Mouse (Mus musculus): Measurements from ENCODE around the gene Atf6. TPM values are rescaled to one million over a fixed set of nuclear protein-coding genes. Genes with fewer than 3 reads are reported as not detected.

Gene Atf6
- polyA plus RNA-seq, 1 experiment from 2014 or later, result 7.6 TPM

DNA sequence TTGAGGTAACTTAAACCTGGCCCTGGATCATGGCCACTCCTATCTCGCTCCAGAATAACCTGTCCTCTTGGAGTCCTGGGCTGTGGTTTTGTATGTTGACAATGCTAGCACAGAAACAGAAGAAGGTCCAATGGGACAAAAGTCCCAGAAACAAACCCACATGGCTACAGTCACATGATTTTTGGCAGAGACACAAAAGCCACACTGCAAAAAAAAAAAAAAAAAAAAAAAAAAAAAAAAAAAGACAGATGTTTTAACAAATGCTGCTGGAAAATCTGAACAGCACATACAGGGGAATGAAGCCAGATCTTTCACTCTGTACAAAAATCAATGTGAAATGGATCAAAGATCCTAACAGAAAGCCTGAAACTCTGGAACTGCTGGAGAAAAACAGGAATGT lies 105.9 kb downstream of the Atf6 start:
- ATAC-seq (ENCODE audit: insufficient number of reproducible peaks, low FRiP score, low TSS enrichment, low read depth) (no peak), DNase-seq (ENCODE audit: low spot score) (no peak)
- Histone ChIP-seq H3K9ac (ENCODE audit: low read length) (no peak overlapping the region), H3K4me1 (ENCODE audit: control insufficient read depth, insufficient read depth, low read length) (no peaks in the 10 kb centered on the region), H3K4me3 (ENCODE audit: low read depth, low read length) (no peak overlapping the region), H3K27me3 (ENCODE audit: control insufficient read depth, insufficient read depth, low read length) (no peaks in the 10 kb centered on the region), H3K36me3 (ENCODE audit: control insufficient read depth, insufficient read depth, low read length) (no peaks in the 10 kb centered on the region), H3K9me3 (ENCODE audit: control insufficient read depth, low read length) (no peaks in the 10 kb centered on the region), H3K4me2 (ENCODE audit: low read depth, severe bottlenecking) (no peak overlapping the region), H3K27ac (replicated peaks; ENCODE audit: low read depth, low read length) (no peak overlapping the region)
- 98% methylated on average over 1 of the region's 1 CpGs for WGBS

DNA sequence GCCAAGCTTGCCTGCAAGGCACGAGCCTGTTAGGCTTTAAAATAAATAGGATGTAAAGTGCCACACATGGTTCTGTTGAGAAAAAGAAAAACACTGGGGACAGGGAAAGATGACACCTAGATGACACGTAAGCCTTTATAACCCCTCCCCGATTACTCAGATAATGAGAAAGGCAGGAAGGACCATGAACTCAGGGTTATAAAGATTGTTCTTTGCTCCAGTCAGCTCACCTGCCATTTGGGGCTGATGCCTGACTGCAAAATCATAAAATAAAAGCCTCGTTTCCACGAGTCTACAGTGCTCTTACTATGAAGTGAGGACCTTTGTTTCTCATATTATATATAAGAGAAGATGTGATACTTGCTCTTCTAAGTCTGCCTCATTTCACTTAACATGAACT lies 114.0 kb downstream of the Atf6 start:
- ATAC-seq (ENCODE audit: insufficient number of reproducible peaks, low FRiP score, low TSS enrichment, low read depth), result no peak
- Histone ChIP-seq H3K4me3 (ENCODE audit: low read depth, low read length) (no peak overlapping the region), H3K9me3 (ENCODE audit: control insufficient read depth, low read length) (no peaks in the 10 kb centered on the region), H3K36me3 (ENCODE audit: control insufficient read depth, insufficient read depth, low read length) (no peaks in the 10 kb centered on the region), H3K9ac (ENCODE audit: low read length) (no peak overlapping the region), H3K27me3 (ENCODE audit: control insufficient read depth, insufficient read depth, low read length) (no peaks in the 10 kb centered on the region), H3K27ac (replicated peaks; ENCODE audit: low read depth, low read length) (no peak overlapping the region), H3K4me1 (ENCODE audit: control insufficient read depth, insufficient read depth, low read length) (no peaks in the 10 kb centered on the region), H3K4me2 (ENCODE audit: low read depth, severe bottlenecking) (no peak overlapping the region)
- no peak for DNase-seq (ENCODE audit: low spot score)
- 81% methylated on average over 5 of the region's 5 CpGs for WGBS

DNA sequence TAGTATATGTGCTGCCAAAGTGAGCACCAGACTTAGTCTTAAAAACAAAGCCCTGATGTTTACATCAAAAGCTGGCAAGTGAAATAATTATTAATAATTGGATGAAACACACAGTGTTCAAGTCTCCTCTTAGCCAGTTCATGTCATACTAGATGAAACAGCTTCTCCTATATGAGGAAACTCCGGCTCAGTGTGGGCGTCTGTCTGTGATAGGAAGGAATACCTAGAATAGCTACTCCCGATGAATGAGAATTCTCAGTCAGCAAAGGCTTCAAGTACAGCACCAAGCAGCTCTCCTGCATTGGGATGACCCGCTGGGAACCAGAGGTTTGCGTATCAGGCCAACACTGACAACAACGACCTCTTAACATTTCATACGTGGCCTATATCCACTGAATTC lies 115.8 kb downstream of the Atf6 start:
- WGBS, result 96% methylated on average over 7 of the region's 7 CpGs
- ATAC-seq (ENCODE audit: insufficient number of reproducible peaks, low FRiP score, low TSS enrichment, low read depth), result no peak
- H3K9me3 ChIP-seq (ENCODE audit: control insufficient read depth, low read length), result no peaks in the 10 kb centered on the region
- no peak for DNase-seq (ENCODE audit: low spot score)
- no peak overlapping the region for H3K9ac ChIP-seq (ENCODE audit: low read length)
- H3K4me1 ChIP-seq (ENCODE audit: control insufficient read depth, insufficient read depth, low read length), result no peaks in the 10 kb centered on the region
- no peak overlapping the region for H3K4me2 ChIP-seq (ENCODE audit: low read depth, severe bottlenecking)
- no peaks in the 10 kb centered on the region for H3K36me3 ChIP-seq (ENCODE audit: control insufficient read depth, insufficient read depth, low read length)
- H3K4me3 ChIP-seq (ENCODE audit: low read depth, low read length), result no peak overlapping the region
- no peaks in the 10 kb centered on the region for H3K27me3 ChIP-seq (ENCODE audit: control insufficient read depth, insufficient read depth, low read length)
- H3K27ac ChIP-seq (replicated peaks; ENCODE audit: low read depth, low read length), result no peak overlapping the region

DNA sequence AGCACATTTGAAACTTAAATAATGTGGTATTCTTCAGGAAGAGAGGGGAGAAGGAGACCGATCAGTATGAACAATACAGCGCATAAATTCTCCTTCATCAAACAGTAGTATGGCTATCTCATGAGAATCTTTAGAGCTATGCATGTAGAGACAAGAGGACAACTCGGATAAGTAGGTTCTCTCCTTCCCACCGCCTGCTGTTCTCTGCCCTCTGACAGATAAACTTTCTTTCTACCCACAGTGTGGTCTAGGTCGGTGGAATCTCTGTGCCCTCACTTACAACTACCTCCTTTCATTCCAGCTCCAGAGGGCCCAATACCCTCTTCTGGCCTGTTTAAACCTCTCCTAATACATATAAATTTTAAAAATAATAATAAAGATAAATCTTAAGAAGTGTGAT lies 121.0 kb downstream of the Atf6 start:
- no peak overlapping the region for H3K27ac ChIP-seq (replicated peaks; ENCODE audit: low read depth, low read length)
- H3K36me3 ChIP-seq (ENCODE audit: control insufficient read depth, insufficient read depth, low read length), result no peaks in the 10 kb centered on the region
- no peak overlapping the region for H3K4me2 ChIP-seq (ENCODE audit: low read depth, severe bottlenecking)
- ATAC-seq (ENCODE audit: insufficient number of reproducible peaks, low FRiP score, low TSS enrichment, low read depth) (no peak), DNase-seq (ENCODE audit: low spot score) (no peak)
- H3K9me3 ChIP-seq (ENCODE audit: control insufficient read depth, low read length), result no peaks in the 10 kb centered on the region
- no peak overlapping the region for H3K4me3 ChIP-seq (ENCODE audit: low read depth, low read length)
- 88% methylated on average over 5 of the region's 5 CpGs for WGBS
- no peaks in the 10 kb centered on the region for H3K4me1 ChIP-seq (ENCODE audit: control insufficient read depth, insufficient read depth, low read length)
- no peaks in the 10 kb centered on the region for H3K27me3 ChIP-seq (ENCODE audit: control insufficient read depth, insufficient read depth, low read length)
- no peak overlapping the region for H3K9ac ChIP-seq (ENCODE audit: low read length)

DNA sequence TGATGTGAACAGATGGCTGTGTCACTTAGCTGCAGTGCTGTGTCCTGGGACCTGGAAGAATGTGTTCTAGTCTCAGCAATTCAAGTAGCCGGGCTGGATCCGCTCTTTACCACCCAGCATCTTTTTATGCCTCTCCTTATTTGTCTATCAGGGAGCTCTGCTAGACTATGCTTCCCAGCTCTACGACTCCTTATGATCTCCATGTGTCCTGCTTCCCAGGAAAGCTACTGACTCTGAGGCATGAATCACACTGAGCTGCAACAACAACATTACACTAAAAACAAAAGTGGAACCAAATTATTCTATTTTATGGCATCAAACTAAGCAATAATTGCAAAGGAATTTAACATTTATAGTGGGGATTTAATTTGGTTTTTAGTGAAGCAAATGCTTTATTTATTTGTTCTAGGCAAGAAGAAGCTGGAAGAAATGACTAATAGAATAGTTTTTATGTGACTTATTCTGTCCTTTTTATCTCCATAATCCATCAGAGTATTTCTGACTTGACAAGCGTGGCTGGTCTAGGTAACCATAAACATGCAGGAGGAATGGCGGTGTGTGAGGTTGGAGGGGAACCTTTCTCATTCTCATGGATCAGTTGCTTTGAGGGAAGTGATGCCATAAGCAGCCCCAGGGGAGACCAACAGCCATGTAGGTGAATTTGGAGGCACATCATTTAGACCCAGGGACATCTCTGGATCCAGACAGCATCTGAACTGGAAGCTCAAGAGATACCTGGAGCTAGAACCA lies 125.9 kb downstream of the Atf6 start:
- H3K9ac ChIP-seq (ENCODE audit: low read length), result no peak overlapping the region
- no peaks in the 10 kb centered on the region for H3K27me3 ChIP-seq (ENCODE audit: control insufficient read depth, insufficient read depth, low read length)
- H3K4me1 ChIP-seq (ENCODE audit: control insufficient read depth, insufficient read depth, low read length), result no peaks in the 10 kb centered on the region
- WGBS, result 78% methylated on average over 5 of the region's 5 CpGs
- DNase-seq (ENCODE audit: low spot score) (no peak), ATAC-seq (ENCODE audit: insufficient number of reproducible peaks, low FRiP score, low TSS enrichment, low read depth) (no peak)
- no peak overlapping the region for H3K4me2 ChIP-seq (ENCODE audit: low read depth, severe bottlenecking)
- H3K27ac ChIP-seq (replicated peaks; ENCODE audit: low read depth, low read length), result no peak overlapping the region
- H3K4me3 ChIP-seq (ENCODE audit: low read depth, low read length), result no peak overlapping the region
- H3K36me3 ChIP-seq (ENCODE audit: control insufficient read depth, insufficient read depth, low read length), result no peaks in the 10 kb centered on the region
- no peaks in the 10 kb centered on the region for H3K9me3 ChIP-seq (ENCODE audit: control insufficient read depth, low read length)

DNA sequence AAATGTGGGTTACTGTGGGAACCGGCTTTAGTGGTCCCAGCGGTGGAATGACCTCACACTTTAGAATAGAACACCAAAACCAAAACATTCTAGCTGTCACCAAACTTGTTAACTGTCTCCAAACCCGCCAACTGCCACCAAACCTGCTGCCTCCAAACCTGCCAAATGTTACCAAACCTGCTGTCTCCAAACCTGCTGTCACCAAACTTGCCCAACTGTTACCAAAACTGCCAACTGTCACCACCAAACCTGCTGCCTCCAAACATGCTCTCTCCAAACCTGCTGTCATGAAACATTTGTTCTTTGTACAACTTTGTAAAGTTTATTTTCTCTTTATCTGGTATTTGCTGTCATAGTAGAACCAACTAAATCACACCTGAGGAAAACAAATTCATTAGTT lies 132.7 kb downstream of the Atf6 start:
- H3K4me1 ChIP-seq (ENCODE audit: control insufficient read depth, insufficient read depth, low read length), result no peaks in the 10 kb centered on the region
- ATAC-seq (ENCODE audit: insufficient number of reproducible peaks, low FRiP score, low TSS enrichment, low read depth), result no peak
- no peak overlapping the region for H3K27ac ChIP-seq (replicated peaks; ENCODE audit: low read depth, low read length)
- no peaks in the 10 kb centered on the region for H3K27me3 ChIP-seq (ENCODE audit: control insufficient read depth, insufficient read depth, low read length)
- H3K9me3 ChIP-seq (ENCODE audit: control insufficient read depth, low read length), result no peaks in the 10 kb centered on the region
- DNase-seq (ENCODE audit: low spot score), result no peak
- 88% methylated on average over 3 of the region's 3 CpGs for WGBS
- no peaks in the 10 kb centered on the region for H3K36me3 ChIP-seq (ENCODE audit: control insufficient read depth, insufficient read depth, low read length)
- no peak overlapping the region for H3K4me3 ChIP-seq (ENCODE audit: low read depth, low read length)
- no peak overlapping the region for H3K9ac ChIP-seq (ENCODE audit: low read length)
- H3K4me2 ChIP-seq (ENCODE audit: low read depth, severe bottlenecking), result no peak overlapping the region

DNA sequence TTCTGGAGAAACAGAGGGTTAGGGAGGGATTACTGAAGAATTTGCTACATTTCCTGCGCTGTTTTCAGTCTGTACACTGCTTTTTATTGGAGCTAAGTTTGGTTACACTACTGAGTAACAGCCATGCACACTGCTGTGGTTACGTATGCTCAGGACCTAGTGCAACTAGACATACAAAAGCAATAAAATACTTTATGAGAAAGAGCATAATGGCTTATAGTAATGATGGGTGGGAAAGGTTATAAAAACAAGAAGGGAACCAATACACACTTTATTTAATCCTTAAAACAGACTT lies 135.0 kb downstream of the Atf6 start:
- H3K4me2 ChIP-seq (ENCODE audit: low read depth, severe bottlenecking), result no peak overlapping the region
- DNase-seq (ENCODE audit: low spot score) (no peak), ATAC-seq (ENCODE audit: insufficient number of reproducible peaks, low FRiP score, low TSS enrichment, low read depth) (no peak)
- WGBS, result 62% methylated on average over 2 of the region's 2 CpGs
- no peaks in the 10 kb centered on the region for H3K4me1 ChIP-seq (ENCODE audit: control insufficient read depth, insufficient read depth, low read length)
- no peaks in the 10 kb centered on the region for H3K9me3 ChIP-seq (ENCODE audit: control insufficient read depth, low read length)
- no peak overlapping the region for H3K4me3 ChIP-seq (ENCODE audit: low read depth, low read length)
- no peaks in the 10 kb centered on the region for H3K36me3 ChIP-seq (ENCODE audit: control insufficient read depth, insufficient read depth, low read length)
- H3K9ac ChIP-seq (ENCODE audit: low read length), result no peak overlapping the region
- H3K27me3 ChIP-seq (ENCODE audit: control insufficient read depth, insufficient read depth, low read length), result no peaks in the 10 kb centered on the region
- H3K27ac ChIP-seq (replicated peaks; ENCODE audit: low read depth, low read length), result no peak overlapping the region; the same call in 1 of the 2 replicates

DNA sequence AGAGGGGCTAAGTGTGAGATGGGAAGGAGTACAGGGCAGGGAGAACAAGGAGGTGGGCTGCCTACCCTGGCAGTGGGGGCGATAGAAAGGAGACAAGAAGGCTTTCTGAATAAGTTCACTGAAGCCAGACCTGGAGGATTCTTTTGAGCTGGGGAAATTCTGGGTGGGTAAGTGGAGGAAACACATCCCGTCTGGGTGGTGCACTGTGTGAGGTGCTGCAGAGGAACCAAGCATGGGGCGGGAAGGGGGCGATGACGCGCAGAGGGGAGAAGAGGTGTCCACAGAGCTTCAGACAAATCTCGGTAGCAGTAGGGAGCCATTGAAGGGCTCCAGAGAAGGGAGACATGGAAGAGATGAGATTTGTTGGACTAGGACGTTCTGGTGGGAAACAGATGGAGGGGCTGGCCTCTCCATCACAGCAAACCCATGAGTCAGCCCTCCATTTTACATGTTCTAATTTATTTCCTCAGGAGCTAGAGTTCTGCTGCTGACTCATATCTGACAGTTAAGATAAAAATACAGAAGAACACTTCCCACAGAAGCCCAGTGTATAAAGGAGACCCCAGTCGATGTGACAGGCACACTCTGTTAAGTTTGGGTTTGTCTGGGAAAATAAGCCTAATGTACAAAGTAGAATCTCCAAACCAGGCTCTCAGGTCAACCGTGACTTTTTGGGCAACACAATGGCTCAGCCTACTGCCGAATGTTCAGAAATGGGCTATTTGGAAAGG lies 135.5 kb downstream of the Atf6 start:
- Histone ChIP-seq H3K36me3 (ENCODE audit: control insufficient read depth, insufficient read depth, low read length) (no peaks in the 10 kb centered on the region), H3K27ac (replicated peaks; ENCODE audit: low read depth, low read length) (no peak overlapping the region; the same call in none of the 2 replicates), H3K4me2 (ENCODE audit: low read depth, severe bottlenecking) (no peak overlapping the region), H3K4me3 (ENCODE audit: low read depth, low read length) (no peak overlapping the region), H3K9me3 (ENCODE audit: control insufficient read depth, low read length) (no peaks in the 10 kb centered on the region), H3K4me1 (ENCODE audit: control insufficient read depth, insufficient read depth, low read length) (no peaks in the 10 kb centered on the region), H3K9ac (ENCODE audit: low read length) (no peak overlapping the region), H3K27me3 (ENCODE audit: control insufficient read depth, insufficient read depth, low read length) (no peaks in the 10 kb centered on the region)
- DNase-seq (ENCODE audit: low spot score) (no peak), ATAC-seq (ENCODE audit: insufficient number of reproducible peaks, low FRiP score, low TSS enrichment, low read depth) (no peak)
- WGBS, result 80% methylated on average over 11 of the region's 11 CpGs

Data from limb, embryonic 11.5 days (tissue).